Mouse (Mus musculus) liver, embryonic 11.5 days (tissue): ENCODE results near the gene Arhgap27. TPM values are rescaled to one million over a fixed set of nuclear protein-coding genes. Genes with fewer than 3 reads are reported as not detected.

ENCODE experiments used
- ATAC-seq: fragments of 200-750 bp; cut with Nextera tagmentation; replicated peaks from 2 replicates; pipeline ENCODE4 v1.8.0; 2017; ENCODE audit warnings: moderate number of reproducible peaks, mild to moderate bottlenecking, moderate TSS enrichment, moderate library complexity; ENCODE audit not compliant: low FRiP score
- DNase-seq: peaks from one replicate; pipeline ENCODE4 v3.0.0-alpha.2; 2017; ENCODE audit warnings: low spot score
- H3K27ac ChIP-seq: fragments of 300-500 bp; sonication (generic); 2 replicates; pipeline ENCODE4 v1.5.1; 2014; ENCODE audit warnings: mild to moderate bottlenecking, low read depth, low read length, control low read depth
- H3K27me3 ChIP-seq: fragments of 300-500 bp; sonication (generic); replicated peaks from 2 replicates; pipeline ENCODE4 v1.6.1; 2014; ENCODE audit warnings: low read length, mixed read lengths; ENCODE audit not compliant: control insufficient read depth, insufficient read depth
- H3K36me3 ChIP-seq: fragments of 300-500 bp; sonication (generic); 2 replicates; pipeline ENCODE4 v1.6.1; 2014; ENCODE audit warnings: mild to moderate bottlenecking, low read length, moderate library complexity, mixed read lengths; ENCODE audit not compliant: control insufficient read depth, insufficient read depth
- H3K4me1 ChIP-seq: fragments of 300-500 bp; sonication (generic); replicated peaks from 2 replicates; pipeline ENCODE4 v1.6.1; 2014; ENCODE audit warnings: low read length, mixed read lengths; ENCODE audit not compliant: control insufficient read depth, insufficient read depth
- H3K4me2 ChIP-seq: fragments of 300-500 bp; sonication (generic); 2 replicates; pipeline ENCODE4 v1.6.1; 2014; ENCODE audit warnings: mild to moderate bottlenecking, control low read depth, moderate library complexity
- H3K4me3 ChIP-seq: fragments of 300-500 bp; sonication (generic); 2 replicates; pipeline ENCODE4 v1.5.1; 2014; ENCODE audit warnings: low read depth, low read length, control low read depth
- H3K9ac ChIP-seq: fragments of 300-500 bp; sonication (generic); 2 replicates; pipeline ENCODE4 v1.6.1; 2014; ENCODE audit warnings: low read depth, low read length, control low read depth
- H3K9me3 ChIP-seq: fragments of 300-500 bp; sonication (generic); 2 replicates; pipeline ENCODE4 v1.6.1; 2016; ENCODE audit warnings: low read length, inconsistent platforms, mixed read lengths; ENCODE audit not compliant: control insufficient read depth
- WGBS: fragments of 180-500 bp; shearing (Covaris S2); extraction: QIAGEN DNeasy Blood & Tissue Kit; methylation state at CpG from one replicate; pipeline ENCODE4 v1.1.7; 2014; 5-methylcytosine and 5-hydroxymethylcytosine counted together
- polyA plus RNA-seq: library from polyadenylated mRNA; unstranded; fragments of >200 nt; fragmentation: Nextera tagmentation; extraction: Ambion mirVana; gene quantifications from 2 replicates; pipeline ENCODE4 v1.2.1, GENCODE M21; 2014

The Arhgap27 gene
- polyA plus RNA-seq, 1 experiment from 2014 or later: 5.1 TPM

DNA sequence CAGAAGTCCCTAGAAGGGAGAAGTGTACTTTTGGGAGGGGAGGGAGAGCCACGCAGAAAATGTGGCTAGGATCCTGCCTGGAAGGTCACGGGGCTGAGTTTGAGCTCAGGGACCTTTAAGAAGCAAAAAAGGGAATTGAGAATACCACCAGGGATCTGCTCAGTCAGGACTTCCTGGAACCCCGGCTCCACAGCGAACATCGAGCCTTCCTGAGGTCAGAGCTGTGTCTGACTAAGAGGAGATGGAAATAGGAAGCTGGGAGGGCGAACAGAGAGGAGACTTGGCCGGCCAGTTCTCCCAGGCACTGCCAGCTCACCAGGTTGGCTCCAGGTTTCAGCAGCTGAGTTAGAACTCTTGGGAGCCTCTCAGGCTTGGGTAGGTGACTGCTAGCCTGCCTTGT lies 81.7 kb downstream of the Arhgap27 start:
- ATAC-seq (no peak), DNase-seq (no peak)
- no peak overlapping the region; the same call in 1 of the 2 replicates for H3K4me2 ChIP-seq
- H3K4me3 ChIP-seq: no peak overlapping the region
- no peaks in the 10 kb centered on the region for H3K4me1 ChIP-seq
- no peak overlapping the region for H3K27ac ChIP-seq
- no peaks in the 10 kb centered on the region for H3K36me3 ChIP-seq
- WGBS: 38% methylated on average over 7 of the region's 7 CpGs
- no peaks in the 10 kb centered on the region; the same call in 1 of the 2 replicates for H3K27me3 ChIP-seq
- no peak overlapping the region for H3K9ac ChIP-seq
- no peaks in the 10 kb centered on the region for H3K9me3 ChIP-seq

Other genes with a start within 250 kb of the Arhgap27 start
- 4.6 and 6.1 TPM in 2 replicates for gene Hexim1, start 247.5 kb downstream of the Arhgap27 start, polyA plus RNA-seq
- gene Hexim2, start 231.3 kb downstream of the Arhgap27 start, polyA plus RNA-seq: 11.9 and 13.8 TPM in 2 replicates
- 6.3 and 6.9 TPM in 2 replicates for gene Fmnl1, start 192.6 kb downstream of the Arhgap27 start, polyA plus RNA-seq
- gene 1700023F06Rik, start 155.1 kb downstream of the Arhgap27 start, polyA plus RNA-seq: 0.15 TPM in 1 of 2 replicates, not detected in the other
- gene Spata32, start 145.3 kb downstream of the Arhgap27 start, polyA plus RNA-seq: not detected in 2 replicates
- 1.1 and 1.6 TPM in 2 replicates for gene Map3k14, start 96.2 kb downstream of the Arhgap27 start, polyA plus RNA-seq
- 7.6 and 9.1 TPM in 2 replicates for gene Plekhm1, start 49.0 kb upstream of the Arhgap27 start, polyA plus RNA-seq
- not detected in 2 replicates for gene Lrrc37a, start 140.9 kb upstream of the Arhgap27 start, polyA plus RNA-seq